Comparison of ENCODE assay signal across 8 mouse cellular contexts in the genomic region with DNA sequence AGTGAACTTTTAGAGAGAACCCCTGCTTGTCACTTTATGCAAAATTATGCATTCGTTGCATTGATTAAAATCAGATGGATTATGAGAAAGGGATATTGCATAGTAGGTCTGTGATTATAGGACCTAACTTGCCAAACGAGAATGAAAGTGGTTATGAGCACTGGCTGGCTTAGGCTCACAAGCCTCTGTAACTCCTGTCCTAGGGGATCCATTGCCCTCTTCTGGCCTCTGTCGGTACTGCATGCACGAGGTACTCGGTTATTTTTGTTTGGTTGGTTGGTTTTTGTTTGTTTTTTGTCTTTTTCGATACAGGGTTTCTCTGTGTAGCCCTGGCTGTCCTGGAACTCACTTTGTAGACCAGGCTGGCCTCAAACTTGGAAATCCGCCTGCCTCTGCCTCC. TPM values are rescaled to one million over a fixed set of nuclear protein-coding genes. Genes with fewer than 3 reads are reported as not detected.
DNase-seq lines count a peak whose midpoint lies in the region; ATAC-seq lines count a peak whose summit lies in the region.

No protein-coding gene starts in this region.

- 6% methylated on average over 7 of the region's 7 CpGs for WGBS in kidney, embryonic 16.5 days
- 16% methylated on average over 7 of the region's 7 CpGs for WGBS in forebrain, embryonic 13.5 days
- WGBS in midbrain, embryonic 13.5 days, result 15% methylated on average over 7 of the region's 7 CpGs

- H3K36me3 ChIP-seq in kidney, embryonic 16.5 days (ENCODE audit: insufficient read depth, low read length), result no peaks in the 10 kb centered on the region
- no peaks in the 10 kb centered on the region for H3K36me3 ChIP-seq in forebrain, embryonic 13.5 days (ENCODE audit: poor library complexity, severe bottlenecking)
- H3K36me3 ChIP-seq in midbrain, embryonic 13.5 days, result no peaks in the 10 kb centered on the region
- no peaks in the 10 kb centered on the region for H3K36me3 ChIP-seq in splenic B cell, adult 2 months (ENCODE audit: control insufficient read depth, insufficient read depth, low read length, poor library complexity, severe bottlenecking)

- H3K9me3 ChIP-seq in kidney, embryonic 16.5 days (ENCODE audit: low read length), result no peaks in the 10 kb centered on the region
- H3K9me3 ChIP-seq in forebrain, embryonic 13.5 days (replicated peaks), result no peaks in the 10 kb centered on the region
- H3K9me3 ChIP-seq in midbrain, embryonic 13.5 days, result no peaks in the 10 kb centered on the region

- no peaks in the 10 kb centered on the region for H3K27me3 ChIP-seq in kidney, embryonic 16.5 days (ENCODE audit: insufficient read depth, low read length)
- H3K27me3 ChIP-seq in forebrain, embryonic 13.5 days, result no peaks in the 10 kb centered on the region
- H3K27me3 ChIP-seq in midbrain, embryonic 13.5 days, result peaks cover 5% of the 10 kb centered on the region; the same call in 1 of the 2 replicates
- H3K27me3 ChIP-seq in splenic B cell, adult 2 months (ENCODE audit: control insufficient read depth, insufficient read depth, low read length, poor library complexity, severe bottlenecking), result no peaks in the 10 kb centered on the region

- ATAC-seq in kidney, embryonic 16.5 days (ENCODE audit: low FRiP score, low TSS enrichment), result no peak
- ATAC-seq in forebrain, embryonic 13.5 days, result peak; percentile 74
- ATAC-seq in hematopoietic stem cell, adult 5-6 weeks (replicated peaks in 1 of 2; ENCODE audit: insufficient read depth in 1 of 2, low FRiP score in 2 of 2, low TSS enrichment in 1 of 2, low read depth in 1 of 2, poor library complexity in 2 of 2, severe bottlenecking in 2 of 2), result peak; percentile 75 to 77; a peak in 3 of 4 replicates
- ATAC-seq in midbrain, embryonic 13.5 days, result peak; percentile 54

- H3K9ac ChIP-seq in kidney, embryonic 16.5 days (replicated peaks; ENCODE audit: low read length), result no peak overlapping the region
- no peak overlapping the region for H3K9ac ChIP-seq in forebrain, embryonic 13.5 days
- no peak overlapping the region for H3K9ac ChIP-seq in midbrain, embryonic 13.5 days (replicated peaks)

- peak; percentile 83 for DNase-seq in kidney, adult 18-20 months
- DNase-seq in c-Kit-negative CD71-positive TER-119-positive erythroid progenitor cells, embryonic 14.5 days (ENCODE audit: low read depth, low spot score), result peak; percentile 57
- DNase-seq in left cerebral cortex, postnatal 25 days (ENCODE audit: low spot score in 2 of 2), result peak; percentile 74 to 76
- DNase-seq in splenic B cell, adult 2 months (ENCODE audit: low read depth, low spot score), result peak; percentile 84

- H3K27ac ChIP-seq in kidney, embryonic 16.5 days (ENCODE audit: low read length), result no peak overlapping the region
- no peak overlapping the region for H3K27ac ChIP-seq in forebrain, embryonic 13.5 days
- no peak overlapping the region for H3K27ac ChIP-seq in midbrain, embryonic 13.5 days

- peaks cover 7% of the 10 kb centered on the region for H3K4me1 ChIP-seq in kidney, embryonic 16.5 days (ENCODE audit: insufficient read depth, low read length)
- H3K4me1 ChIP-seq in forebrain, embryonic 13.5 days, result peaks cover 2% of the 10 kb centered on the region
- H3K4me1 ChIP-seq in midbrain, embryonic 13.5 days (replicated peaks), result peaks cover 2% of the 10 kb centered on the region

- intact Hi-C loops in left cerebral cortex, postnatal 25 days (cut with DNase I), result loop anchor here (5.0 kb wide), 1 partner anchor 431 kb away; a partner anchor contains a TSS

- H3K4me2 ChIP-seq in kidney, embryonic 16.5 days (replicated peaks; ENCODE audit: low read depth, low read length), result no peak overlapping the region
- no peak overlapping the region for H3K4me2 ChIP-seq in forebrain, embryonic 13.5 days
- H3K4me2 ChIP-seq in midbrain, embryonic 13.5 days (replicated peaks), result no peak overlapping the region

- H3K4me3 ChIP-seq in kidney, embryonic 16.5 days (ENCODE audit: low read length), result no peak overlapping the region
- H3K4me3 ChIP-seq in forebrain, embryonic 13.5 days, result no peak overlapping the region
- no peak overlapping the region for H3K4me3 ChIP-seq in midbrain, embryonic 13.5 days (replicated peaks)

RNA-seq across cellular contexts. Expression of a gene that starts 18.8 kb away (rescaled TPM):
- 114 and 117 TPM in 2 replicates for polyA plus RNA-seq in kidney, embryonic 16.5 days (2015; fragmentation: Nextera tagmentation; extraction: Ambion mirVana)
- polyA plus RNA-seq in forebrain, embryonic 13.5 days (2015; fragmentation: Nextera tagmentation; extraction: Ambion mirVana), result 66.9 and 79.8 TPM in 2 replicates
- 24.0 and 46.7 TPM in 2 replicates for total RNA-seq in hematopoietic stem cell, adult 5-6 weeks (2017)
- 1 to 10 TPM; 1.6 to 1.8 TPM for total RNA-seq in left cerebral cortex, postnatal 25 days (2021)
- 36.7 and 37.9 TPM in 2 replicates for polyA plus RNA-seq in midbrain, embryonic 13.5 days (2015; fragmentation: Nextera tagmentation; extraction: Ambion mirVana)

RNA-seq across cellular contexts. Expression of a gene that starts 39.5 kb away (rescaled TPM):
- polyA plus RNA-seq in kidney, embryonic 16.5 days (2015; fragmentation: Nextera tagmentation; extraction: Ambion mirVana), result 2.3 and 2.4 TPM in 2 replicates
- 3.7 and 4.5 TPM in 2 replicates for polyA plus RNA-seq in forebrain, embryonic 13.5 days (2015; fragmentation: Nextera tagmentation; extraction: Ambion mirVana)
- 1.6 TPM in 1 of 2 replicates, not detected in the other for total RNA-seq in hematopoietic stem cell, adult 5-6 weeks (2017)
- total RNA-seq in left cerebral cortex, postnatal 25 days (2021), result 1 to 10 TPM; 8.6 TPM
- 6.0 and 8.3 TPM in 2 replicates for polyA plus RNA-seq in midbrain, embryonic 13.5 days (2015; fragmentation: Nextera tagmentation; extraction: Ambion mirVana)

RNA-seq across cellular contexts. Expression of a gene that starts 60.0 kb away (rescaled TPM):
- 3.4 and 4.2 TPM in 2 replicates for polyA plus RNA-seq in kidney, embryonic 16.5 days (2015; fragmentation: Nextera tagmentation; extraction: Ambion mirVana)
- 3.9 and 4.4 TPM in 2 replicates for polyA plus RNA-seq in forebrain, embryonic 13.5 days (2015; fragmentation: Nextera tagmentation; extraction: Ambion mirVana)
- total RNA-seq in hematopoietic stem cell, adult 5-6 weeks (2017), result not detected in 2 replicates
- total RNA-seq in left cerebral cortex, postnatal 25 days (2021), result under 1 TPM in 1 of 2 experiments, not detected in 1; 0.62 TPM
- 5.2 and 5.3 TPM in 2 replicates for polyA plus RNA-seq in midbrain, embryonic 13.5 days (2015; fragmentation: Nextera tagmentation; extraction: Ambion mirVana)
